8 mouse cellular contexts compared by ENCODE assay signal in genomic region chr4:45654804-45655155, GRCm38 (mm10).
DNase-seq lines count a peak whose midpoint lies in the region; ATAC-seq and TF ChIP-seq lines count a peak whose summit lies in the region.

No protein-coding gene starts in this region.

- H3K4me1 ChIP-seq in heart, embryonic 14.5 days (ENCODE audit: control insufficient read depth in 2 of 2, insufficient read depth in 2 of 2, low read length in 2 of 2) = peaks cover 8 to 17% of the 10 kb centered on the region in 2 experiments; a peak in 3 of 4 replicates
- peaks cover 33% of the 10 kb centered on the region for H3K4me1 ChIP-seq in limb, embryonic 13.5 days
- H3K4me1 ChIP-seq in stomach, postnatal 0 days (replicated peaks; ENCODE audit: control insufficient read depth, insufficient read depth) = no peaks in the 10 kb centered on the region

- 0 out of 2 replicates have a peak, but pooled peaks cover 3% of the 10 kb centered on the region for H3K9me3 ChIP-seq in heart, embryonic 14.5 days (ENCODE audit: control insufficient read depth, low read length)
- no peaks in the 10 kb centered on the region for H3K9me3 ChIP-seq in limb, embryonic 13.5 days
- no peaks in the 10 kb centered on the region; the same call in 1 of the 2 replicates for H3K9me3 ChIP-seq in stomach, postnatal 0 days (ENCODE audit: control insufficient read depth, low read length)

- no peak overlapping the region for H3K9ac ChIP-seq in heart, embryonic 14.5 days (ENCODE audit: low read length)
- H3K9ac ChIP-seq in limb, embryonic 13.5 days = no peak overlapping the region
- H3K9ac ChIP-seq in stomach, postnatal 0 days (ENCODE audit: low read length) = no peak overlapping the region

- DNase-seq in heart, postnatal 14 days = no peak
- peak; percentile 73 for DNase-seq in testis, postnatal 14 days (ENCODE audit: low spot score)
- no peak for DNase-seq in testis, postnatal 10 days (ENCODE audit: low spot score)
- no peak for DNase-seq in stomach, postnatal 0 days (ENCODE audit: low spot score)
- no peak for DNase-seq in left cerebral cortex, postnatal 10 days (ENCODE audit: extremely low spot score in 1 of 2, low spot score in 2 of 2)
- DNase-seq in cerebellum, postnatal 14 days = no peak

- ATAC-seq in heart, embryonic 14.5 days (ENCODE audit: insufficient number of reproducible peaks, insufficient read depth, low FRiP score, low read depth) = no peak
- no peak; the same call in 1 of the 2 replicates for ATAC-seq in limb, embryonic 13.5 days (ENCODE audit: low FRiP score, low read depth)
- ATAC-seq in stomach, postnatal 0 days (ENCODE audit: low FRiP score, low TSS enrichment) = no peak

- no peak for TF ChIP-seq EP300 in stomach, postnatal 0 days (optimal IDR thresholded peaks at IDR 0.05)

- WGBS in heart, embryonic 14.5 days = 23% methylated on average over 4 of the region's 4 CpGs
- 10% methylated on average over 4 of the region's 4 CpGs for WGBS in limb, embryonic 13.5 days
- WGBS in stomach, postnatal 0 days = 25% methylated on average over 4 of the region's 4 CpGs

- H3K4me3 ChIP-seq in heart, embryonic 14.5 days (ENCODE audit: control insufficient read depth in 1 of 2, insufficient read depth in 1 of 2, low read depth in 1 of 2, low read length in 2 of 2) = no peak overlapping the region
- H3K4me3 ChIP-seq in limb, embryonic 13.5 days = no peak overlapping the region
- no peak overlapping the region for H3K4me3 ChIP-seq in stomach, postnatal 0 days (ENCODE audit: low read depth, low read length)

- H3K4me2 ChIP-seq in heart, embryonic 14.5 days (ENCODE audit: low read length) = peak overlapping the region; percentile 39
- peak overlapping the region; percentile 40 for H3K4me2 ChIP-seq in limb, embryonic 13.5 days (replicated peaks)
- 0 out of 2 replicates have a peak overlapping the region, but pooled peaks have one; percentile 14 for H3K4me2 ChIP-seq in stomach, postnatal 0 days (replicated peaks; ENCODE audit: low read depth)

- TF ChIP-seq CTCF in stomach, postnatal 0 days (IDR thresholded peaks at IDR 0.05; ENCODE audit: low read depth) = no peak

- no peaks in the 10 kb centered on the region for H3K27me3 ChIP-seq in heart, embryonic 14.5 days (ENCODE audit: control insufficient read depth, insufficient read depth, low read length)
- H3K27me3 ChIP-seq in limb, embryonic 13.5 days = no peaks in the 10 kb centered on the region
- H3K27me3 ChIP-seq in stomach, postnatal 0 days (ENCODE audit: control insufficient read depth, insufficient read depth, low read length) = no peaks in the 10 kb centered on the region

- no peaks in the 10 kb centered on the region for H3K36me3 ChIP-seq in heart, embryonic 14.5 days (ENCODE audit: control insufficient read depth, insufficient read depth, low read length)
- H3K36me3 ChIP-seq in limb, embryonic 13.5 days = no peaks in the 10 kb centered on the region
- no peaks in the 10 kb centered on the region for H3K36me3 ChIP-seq in stomach, postnatal 0 days (ENCODE audit: control insufficient read depth, insufficient read depth, low read length)

- intact Hi-C loops in heart, postnatal 14 days (cut with DNase I) = no loop called here
- intact Hi-C loops in left cerebral cortex, postnatal 10 days (cut with DNase I) = no loop called here

- H3K27ac ChIP-seq in heart, embryonic 14.5 days (replicated peaks in 1 of 2; ENCODE audit: control insufficient read depth in 1 of 2, insufficient read depth in 1 of 2, low read depth in 2 of 2, low read length in 2 of 2) = no peak overlapping the region
- no peak overlapping the region for H3K27ac ChIP-seq in limb, embryonic 13.5 days
- H3K27ac ChIP-seq in stomach, postnatal 0 days (replicated peaks) = no peak overlapping the region
